Mouse (Mus musculus) CD4-positive, CD25-positive, alpha-beta regulatory T cell, adult 9 weeks (primary cell): Measurements from ENCODE around the gene Gsx2. TPM values are rescaled to one million over a fixed set of nuclear protein-coding genes. Genes with fewer than 3 reads are reported as not detected.

ENCODE experiments used
- polyA plus RNA-seq: library from polyadenylated mRNA; unstranded; fragments of 100-300 nt; shearing (Covaris generic); gene quantifications from one replicate; pipeline ENCODE4 v1.2.1, GENCODE M21; 2017

Gene Gsx2
- polyA plus RNA-seq, result not detected

DNA sequence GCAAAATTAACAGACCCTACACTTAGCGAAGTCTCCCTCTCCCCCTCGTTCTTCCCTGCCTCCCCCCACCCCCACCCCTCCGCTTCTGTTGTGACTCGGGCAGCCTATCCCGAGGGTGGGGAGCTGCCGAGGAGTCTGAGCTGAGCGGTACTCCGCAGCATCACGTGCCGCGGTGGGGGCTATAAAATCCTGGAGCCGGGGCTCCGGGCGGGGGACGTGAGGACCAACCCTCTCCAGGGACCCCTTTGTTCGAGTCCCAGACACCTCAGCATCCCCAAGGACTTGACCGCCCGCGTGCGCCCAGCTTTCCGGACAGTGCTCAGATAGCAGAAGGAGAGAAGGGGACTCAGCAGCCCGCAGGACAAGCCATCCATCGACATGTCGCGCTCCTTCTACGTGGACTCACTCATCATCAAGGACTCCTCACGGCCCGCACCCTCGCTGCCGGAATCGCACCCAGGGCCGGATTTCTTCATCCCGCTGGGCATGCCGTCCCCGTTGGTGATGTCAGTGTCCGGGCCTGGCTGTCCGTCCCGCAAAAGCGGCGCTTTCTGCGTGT lies at the start of gene Gsx2:
Gene Gsx2, plus strand, starts transcription at position 219 of the 559 bp plus-strand sequence.

DNA sequence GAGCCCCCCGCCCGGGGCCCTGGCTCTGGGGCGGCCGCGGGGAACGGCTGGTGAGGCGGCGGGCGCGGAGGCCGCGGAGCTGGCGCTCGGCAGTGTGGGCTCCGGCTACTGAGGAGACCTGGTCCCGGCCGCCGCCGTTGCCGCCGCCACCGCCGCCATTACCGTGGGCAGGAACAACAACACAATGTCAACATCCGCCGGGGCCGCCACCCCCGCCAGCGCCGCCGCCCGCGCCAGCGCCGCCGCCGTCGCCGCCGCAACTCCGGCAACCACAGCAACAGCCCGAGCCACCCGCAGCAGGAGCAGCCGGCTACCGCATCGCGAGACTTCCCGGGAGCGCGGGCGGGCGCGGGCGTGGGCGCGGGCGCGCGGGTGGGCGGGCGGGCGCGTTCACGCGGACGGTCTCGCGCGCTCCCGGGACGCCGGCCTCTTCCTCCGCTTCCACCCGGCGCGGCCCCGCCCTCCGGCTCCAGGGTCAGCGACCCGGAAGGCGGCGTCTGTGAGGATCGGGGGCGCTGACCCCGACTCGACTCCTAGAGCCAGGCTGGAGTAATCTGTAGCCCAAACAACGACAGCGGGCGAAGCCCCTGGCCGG lies 31.0 kb upstream of the Gsx2 start, which contains the start of gene Chic2:
Gene Chic2, minus strand, starts transcription at position 465 of the 595 bp plus-strand sequence.

Other genes starting within 250 kb of the Gsx2 start
- gene Chic2, start 30.8 kb upstream of the Gsx2 start, polyA plus RNA-seq, result 5.8 TPM
- not detected for gene Pdgfra, start 76.7 kb downstream of the Gsx2 start, polyA plus RNA-seq